Mouse (Mus musculus) heart, postnatal 0 days (tissue): ENCODE measurements around the gene Ccdc12. TPM values are rescaled to one million over a fixed set of nuclear protein-coding genes. Genes with fewer than 3 reads are reported as not detected.
A peak's percentile ranks its signal among the peaks of the same experiment; 100 is the strongest.

Experiments
- ATAC-seq: fragments of 200-750 bp; cut with Nextera tagmentation; 2 replicates; pipeline ENCODE4 v1.8.0; 2017; ENCODE audit warnings: low read depth, moderate number of reproducible peaks, moderate library complexity; ENCODE audit not compliant: insufficient read depth
- DNase-seq: peaks from one replicate; pipeline ENCODE4 v3.0.0-alpha.2; 2016; ENCODE audit warnings: low spot score
- H3K27ac ChIP-seq: fragments of 300-500 bp; sonication (generic); 2 replicates; pipeline ENCODE4 v1.5.1; 2014; ENCODE audit warnings: low read depth, mild to moderate bottlenecking
- H3K27me3 ChIP-seq: fragments of 300-500 bp; sonication (generic); 2 replicates; pipeline ENCODE4 v1.6.1; 2014; ENCODE audit warnings: low read length, mixed read lengths; ENCODE audit not compliant: control insufficient read depth, insufficient read depth
- H3K36me3 ChIP-seq: fragments of 300-500 bp; sonication (generic); replicated peaks from 2 replicates; pipeline ENCODE4 v1.6.1; 2014; ENCODE audit warnings: low read length, mixed read lengths; ENCODE audit not compliant: control insufficient read depth, insufficient read depth
- H3K4me1 ChIP-seq: fragments of 300-500 bp; sonication (generic); 2 replicates; pipeline ENCODE4 v1.6.1; 2014; ENCODE audit warnings: antibody characterized with exemption; ENCODE audit not compliant: control insufficient read depth, insufficient read depth
- H3K4me2 ChIP-seq: fragments of 300-500 bp; sonication (generic); 2 replicates; pipeline ENCODE4 v1.6.1; 2014; ENCODE audit warnings: low read depth, mild to moderate bottlenecking, low read length, moderate library complexity
- H3K4me3 ChIP-seq: fragments of 300-500 bp; sonication (generic); 2 replicates; pipeline ENCODE4 v1.5.1; 2014; ENCODE audit warnings: low read depth, low read length
- H3K9ac ChIP-seq: fragments of 300-500 bp; sonication (generic); replicated peaks from 2 replicates; pipeline ENCODE4 v1.6.1; 2014; ENCODE audit warnings: low read depth, low read length, mixed read lengths
- H3K9me3 ChIP-seq: fragments of 300-500 bp; sonication (generic); replicated peaks from 2 replicates; pipeline ENCODE4 v1.6.1; 2016; ENCODE audit warnings: low read length; ENCODE audit not compliant: control insufficient read depth
- CTCF ChIP-seq: IDR thresholded peaks from 2 replicates; pipeline ENCODE4 v1.5.1; 2016; ENCODE audit warnings: antibody characterized with exemption, control low read depth, low read depth
- EP300 ChIP-seq: IDR thresholded peaks from 2 replicates; pipeline ENCODE4 v1.6.1; 2016; ENCODE audit warnings: antibody characterized with exemption, low read depth
- WGBS: fragments of 180-500 bp; shearing (Covaris S2); extraction: QIAGEN DNeasy Blood & Tissue Kit; methylation state at CpG from one replicate; pipeline ENCODE4 v1.1.7; 2014; 5-methylcytosine and 5-hydroxymethylcytosine counted together
- polyA plus RNA-seq: library from polyadenylated mRNA; unstranded; fragments of >200 nt; fragmentation: Nextera tagmentation; extraction: Ambion mirVana; gene quantifications from 2 replicates; pipeline ENCODE4 v1.2.1, GENCODE M21; 2015
- total RNA-seq: library from RNA; depleted of rRNA; stranded (reverse); fragments of >200 nt; gene quantifications from 2 replicates; pipeline ENCODE4 v1.2.3, GENCODE M21; 2014; ENCODE audit warnings: low replicate concordance

Ccdc12 gene
- total and polyA plus RNA-seq, 2 experiments from 2014 or later: 95.9 to 143 TPM

DNA sequence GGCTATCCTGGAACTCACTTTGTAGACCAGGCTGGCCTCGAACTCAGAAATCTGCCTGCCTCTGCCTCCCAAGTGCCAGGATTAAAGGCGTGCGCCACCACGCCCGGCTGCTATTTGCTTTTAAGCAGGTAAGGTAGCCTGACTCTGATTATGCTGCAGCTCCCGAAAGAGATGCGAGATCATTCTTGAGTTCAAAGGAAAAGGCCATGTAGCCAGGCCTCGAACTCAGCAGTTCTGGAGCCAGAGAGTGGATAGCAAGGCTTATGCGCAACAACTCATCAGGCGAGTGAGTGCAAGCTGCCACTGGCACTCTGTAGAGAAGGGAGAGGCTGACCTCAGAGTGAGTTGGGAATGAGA lies 674 bp upstream of the Ccdc12 start:
- Histone ChIP-seq H3K27ac (peak overlapping the region; percentile 97), H3K36me3 (no peaks in the 10 kb centered on the region; the same call in 1 of the 2 replicates), H3K4me1 (peaks cover 17% of the 10 kb centered on the region), H3K27me3 (no peaks in the 10 kb centered on the region), H3K9ac (no peak overlapping the region), H3K9me3 (no peaks in the 10 kb centered on the region), H3K4me2 (peak overlapping the region; percentile 79), H3K4me3 (peak overlapping the region; percentile 85)
- ATAC-seq: no peak
- no peak for DNase-seq
- TF ChIP-seq CTCF (no peak), EP300 (no peak)
- 74% methylated on average over 10 of the region's 10 CpGs for WGBS

DNA sequence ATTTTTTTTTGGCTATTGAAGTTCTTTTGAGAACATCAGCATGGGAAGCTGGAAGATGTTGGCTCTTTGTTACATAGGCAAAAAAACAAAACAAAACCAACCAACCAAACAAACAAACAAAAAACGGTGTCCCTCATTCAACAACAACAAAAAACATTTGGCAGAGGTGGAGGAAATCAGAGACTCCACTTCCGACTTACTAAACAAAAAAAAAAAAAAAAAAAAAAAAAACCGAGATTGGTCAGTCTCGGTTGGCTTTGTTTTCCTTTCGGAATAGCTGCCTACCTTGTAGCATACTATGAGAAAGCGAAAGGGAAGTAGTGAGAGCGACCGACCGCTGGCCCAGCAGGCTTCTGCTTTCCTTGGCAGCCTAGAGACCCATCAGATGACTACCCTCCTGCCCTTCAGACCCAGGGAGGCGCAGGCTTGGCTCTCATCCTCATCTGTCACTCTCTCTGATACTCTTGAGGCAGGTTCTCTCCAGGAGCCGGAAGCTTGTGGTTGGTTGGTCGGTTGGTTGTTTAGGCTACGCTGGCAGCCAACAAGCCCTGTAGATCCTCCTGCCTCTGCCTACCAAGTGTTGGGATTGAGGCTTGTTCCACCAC lies 1.3 kb downstream of the Ccdc12 start:
- ATAC-seq (no peak), DNase-seq (peak; percentile 26)
- H3K27ac ChIP-seq: peak overlapping the region; percentile 97

DNA sequence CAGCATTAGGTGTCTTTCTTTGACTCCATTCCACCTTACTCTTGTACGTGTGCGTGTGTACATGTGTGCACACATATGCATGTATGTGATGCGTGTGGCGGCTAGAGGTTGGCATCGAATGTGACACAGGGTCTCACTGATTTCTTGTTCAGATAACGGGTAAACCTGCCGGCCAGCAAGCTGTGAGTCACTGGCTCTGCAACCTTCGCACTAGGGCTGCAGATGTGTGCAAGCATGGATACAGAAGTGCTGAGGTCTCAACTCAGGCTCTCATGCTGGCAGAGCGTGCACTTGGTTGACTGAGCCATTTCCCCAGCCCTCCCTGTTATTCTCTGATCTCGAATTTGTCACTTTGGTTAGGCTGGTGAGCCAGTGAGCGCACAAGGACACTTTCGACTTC lies 3.2 kb downstream of the Ccdc12 start:
- Histone ChIP-seq H3K27ac (no peak overlapping the region), H3K4me2 (no peak overlapping the region), H3K9me3 (no peaks in the 10 kb centered on the region), H3K36me3 (no peaks in the 10 kb centered on the region; the same call in 1 of the 2 replicates), H3K4me1 (peaks cover 10% of the 10 kb centered on the region; the same call in 1 of the 2 replicates), H3K4me3 (no peak overlapping the region), H3K27me3 (no peaks in the 10 kb centered on the region), H3K9ac (no peak overlapping the region)
- ATAC-seq: no peak
- TF ChIP-seq EP300 (no peak), CTCF (no peak)
- DNase-seq: no peak
- WGBS: 86% methylated on average over 12 of the region's 12 CpGs

More for the DNA sequence above, 1.3 kb downstream of the Ccdc12 start:
- 60% methylated on average over 13 of the region's 13 CpGs for WGBS
- Histone ChIP-seq H3K36me3 (no peaks in the 10 kb centered on the region; the same call in 1 of the 2 replicates), H3K4me3 (peak overlapping the region; percentile 85), H3K4me2 (peak overlapping the region; percentile 79), H3K9ac (peak overlapping the region; percentile 89), H3K9me3 (no peaks in the 10 kb centered on the region), H3K4me1 (peaks cover 15% of the 10 kb centered on the region; the same call in 1 of the 2 replicates), H3K27me3 (no peaks in the 10 kb centered on the region)
- no peak for TF ChIP-seq EP300
- TF ChIP-seq CTCF: no peak

DNA sequence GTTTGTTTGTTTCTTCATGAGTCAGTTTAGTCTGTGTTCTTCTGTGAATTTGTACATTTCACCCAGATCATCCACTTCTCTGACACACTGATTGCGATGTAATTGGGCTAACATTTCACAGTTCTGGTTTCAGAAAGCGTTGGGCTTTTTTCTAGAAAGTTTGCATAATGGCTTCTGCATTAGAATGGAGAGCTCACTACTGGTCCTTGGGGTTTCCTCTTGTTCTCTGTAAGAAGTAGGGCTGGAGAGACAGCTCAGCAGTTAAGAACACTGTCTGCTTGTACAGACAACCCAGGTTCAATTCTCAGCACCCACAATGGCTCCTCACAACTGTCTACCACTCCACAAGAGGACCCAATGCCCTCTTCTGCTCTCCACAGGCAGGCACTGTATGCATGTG lies 3.9 kb downstream of the Ccdc12 start:
- Histone ChIP-seq H3K27me3 (no peaks in the 10 kb centered on the region), H3K4me1 (peaks cover 12% of the 10 kb centered on the region; the same call in 1 of the 2 replicates), H3K9me3 (no peaks in the 10 kb centered on the region), H3K36me3 (no peaks in the 10 kb centered on the region; the same call in 1 of the 2 replicates), H3K4me3 (no peak overlapping the region), H3K27ac (no peak overlapping the region), H3K9ac (no peak overlapping the region), H3K4me2 (no peak overlapping the region)
- no peak for TF ChIP-seq EP300
- no peak for TF ChIP-seq CTCF
- WGBS: 90% methylated on average over 2 of the region's 2 CpGs
- no peak for DNase-seq
- no peak for ATAC-seq

DNA sequence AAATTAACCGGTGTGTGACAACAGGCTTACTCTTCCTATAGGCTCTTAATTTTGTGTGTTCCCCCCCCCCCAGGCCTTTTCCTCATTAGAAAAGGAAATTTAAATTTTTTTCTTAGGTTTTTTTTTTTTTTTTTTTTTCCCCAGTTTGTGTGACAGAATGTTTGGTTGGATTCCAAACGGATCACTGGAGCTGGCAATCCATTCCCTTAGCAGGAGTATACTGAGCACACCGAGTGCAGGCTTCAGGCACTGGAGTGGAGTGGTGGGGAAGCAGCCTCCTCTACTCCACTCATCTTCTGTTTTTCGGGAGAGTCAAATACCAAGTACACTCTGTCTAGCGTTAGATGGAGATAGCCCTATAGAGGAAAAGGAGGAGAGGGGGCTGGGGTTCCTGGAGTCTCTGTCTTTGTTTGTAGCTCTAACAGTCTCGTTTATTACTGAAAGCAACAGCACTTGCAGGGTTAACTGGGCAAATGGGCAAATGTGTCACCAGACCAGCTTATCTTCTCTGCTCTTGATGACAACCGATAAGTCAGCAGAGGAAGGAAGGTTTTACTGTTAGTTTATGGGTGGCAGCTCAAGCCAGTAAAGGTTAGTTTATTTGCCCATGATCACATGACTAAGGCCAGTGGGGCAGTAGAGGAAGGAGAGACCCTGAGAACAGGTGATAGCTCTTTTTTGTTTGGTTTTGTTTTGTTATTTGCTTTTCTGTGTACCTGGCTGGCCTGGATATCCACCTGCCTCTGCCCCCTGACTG lies 4.7 kb downstream of the Ccdc12 start:
- no peaks in the 10 kb centered on the region; the same call in 1 of the 2 replicates for H3K36me3 ChIP-seq
- no peak overlapping the region for H3K4me3 ChIP-seq
- peaks cover 16% of the 10 kb centered on the region for H3K4me1 ChIP-seq
- no peak overlapping the region for H3K27ac ChIP-seq
- no peaks in the 10 kb centered on the region for H3K9me3 ChIP-seq
- ATAC-seq: no peak
- DNase-seq: no peak
- TF ChIP-seq CTCF: no peak
- no peak for TF ChIP-seq EP300
- 54% methylated on average over 7 of the region's 7 CpGs for WGBS
- H3K27me3 ChIP-seq: no peaks in the 10 kb centered on the region
- no peak overlapping the region for H3K9ac ChIP-seq
- no peak overlapping the region for H3K4me2 ChIP-seq
